Mouse (Mus musculus): ENCODE results near the gene Cd79a.

- TF ChIP-seq FLI1 (IDR thresholded peaks at IDR 0.05; ENCODE audit: low read length) (no peak), GATA1 (IDR thresholded peaks at IDR 0.05; ENCODE audit: borderline replicate concordance, low read length) (no peak)
Measured at GRCm38 (mm10) chr7:24912480-24912879, 15.3 kb downstream of the Cd79a start.

Measured in megakaryocyte, embryonic 14.5 days (primary cell).